Mouse (Mus musculus) midbrain, postnatal 0 days (tissue): ENCODE measurements around the gene Mast4. TPM values are rescaled to one million over a fixed set of nuclear protein-coding genes. Genes with fewer than 3 reads are reported as not detected.

Experiments
- ATAC-seq: fragments of 200-750 bp; cut with Nextera tagmentation; 2 replicates; pipeline ENCODE4 v1.8.0; 2017; ENCODE audit warnings: moderate number of reproducible peaks, mild to moderate bottlenecking, moderate TSS enrichment, moderate library complexity; ENCODE audit not compliant: low FRiP score
- DNase-seq: peaks from one replicate; pipeline ENCODE4 v3.0.0-alpha.2; 2015; ENCODE audit warnings: low spot score
- H3K27ac ChIP-seq: fragments of 300-500 bp; sonication (generic); 2 replicates; pipeline ENCODE4 v1.5.1; 2014; ENCODE audit warnings: low read depth, mild to moderate bottlenecking, low read length, mixed read lengths
- H3K27me3 ChIP-seq: fragments of 300-500 bp; sonication (generic); 2 replicates; pipeline ENCODE4 v1.6.1; 2014; ENCODE audit warnings: low read length, control low read depth, mixed read lengths; ENCODE audit not compliant: insufficient read depth
- H3K36me3 ChIP-seq: fragments of 300-500 bp; sonication (generic); 2 replicates; pipeline ENCODE4 v1.6.1; 2014; ENCODE audit warnings: low read length, control low read depth, mixed read lengths; ENCODE audit not compliant: insufficient read depth
- H3K4me1 ChIP-seq: fragments of 300-500 bp; sonication (generic); 2 replicates; pipeline ENCODE4 v1.6.1; 2014; ENCODE audit warnings: mild to moderate bottlenecking, control low read depth, antibody characterized with exemption, low read length, mixed read lengths; ENCODE audit not compliant: insufficient read depth
- H3K4me2 ChIP-seq: fragments of 300-500 bp; sonication (generic); 2 replicates; pipeline ENCODE4 v1.6.1; 2014; ENCODE audit warnings: low read depth, mild to moderate bottlenecking, low read length, mixed read lengths; ENCODE audit not compliant: poor library complexity, severe bottlenecking
- H3K4me3 ChIP-seq: fragments of 300-500 bp; sonication (generic); 2 replicates; pipeline ENCODE4 v1.5.1; 2014; ENCODE audit warnings: low read depth, mild to moderate bottlenecking, low read length, moderate library complexity
- H3K9ac ChIP-seq: fragments of 300-500 bp; sonication (generic); replicated peaks from 2 replicates; pipeline ENCODE4 v1.6.1; 2014; ENCODE audit warnings: mild to moderate bottlenecking, low read length, moderate library complexity, mixed read lengths; ENCODE audit not compliant: poor library complexity, severe bottlenecking
- H3K9me3 ChIP-seq: fragments of 300-500 bp; sonication (generic); 2 replicates; pipeline ENCODE4 v1.6.1; 2016; ENCODE audit warnings: low read length, control low read depth
- CTCF ChIP-seq: IDR thresholded peaks from 2 replicates; pipeline ENCODE4 v1.5.1; 2016; ENCODE audit warnings: antibody characterized with exemption, mild to moderate bottlenecking
- WGBS: fragments of 180-500 bp; shearing (Covaris S2); extraction: QIAGEN DNeasy Blood & Tissue Kit; methylation state at CpG from one replicate; pipeline ENCODE4 v1.1.7; 2014; 5-methylcytosine and 5-hydroxymethylcytosine counted together
- polyA plus RNA-seq: library from polyadenylated mRNA; unstranded; fragments of >200 nt; fragmentation: Nextera tagmentation; extraction: Ambion mirVana; gene quantifications from 2 replicates; pipeline ENCODE4 v1.2.1, GENCODE M21; 2015
- total RNA-seq: library from RNA; depleted of rRNA; stranded (reverse); fragments of >200 nt; gene quantifications from 2 replicates; pipeline ENCODE4 v1.2.3, GENCODE M21; 2014

Gene Mast4
- total and polyA plus RNA-seq, 2 experiments from 2014 or later: 28.7 to 39.8 TPM

- H3K4me2 ChIP-seq: no peak overlapping the region
- DNase-seq (no peak), ATAC-seq (no peak)
- H3K4me3 ChIP-seq: no peak overlapping the region
- H3K36me3 ChIP-seq: no peaks in the 10 kb centered on the region
- no peaks in the 10 kb centered on the region for H3K27me3 ChIP-seq
- no peak overlapping the region for H3K9ac ChIP-seq
- H3K27ac ChIP-seq: no peak overlapping the region
- 82% methylated on average over 2 of the region's 3 CpGs for WGBS
- no peaks in the 10 kb centered on the region for H3K9me3 ChIP-seq
- H3K4me1 ChIP-seq: no peaks in the 10 kb centered on the region
- TF ChIP-seq CTCF: no peak
Observed at GRCm38 (mm10) chr13:103214506-103214905, 119.8 kb downstream of the Mast4 start.

- Histone ChIP-seq H3K9me3 (no peaks in the 10 kb centered on the region), H3K27me3 (no peaks in the 10 kb centered on the region), H3K4me2 (no peak overlapping the region), H3K4me3 (no peak overlapping the region), H3K27ac (no peak overlapping the region), H3K36me3 (no peaks in the 10 kb centered on the region), H3K4me1 (no peaks in the 10 kb centered on the region), H3K9ac (no peak overlapping the region)
- no peak for ATAC-seq
- 69% methylated on average over 6 of the region's 6 CpGs for WGBS
- no peak for TF ChIP-seq CTCF
- DNase-seq: no peak
Observed at GRCm38 (mm10) chr13:103211953-103212352, 122.3 kb downstream of the Mast4 start.

GRCm38 (mm10) chr13:103211501-103211941, 122.8 kb downstream of the Mast4 start:
- ATAC-seq (no peak), DNase-seq (no peak)
- H3K9ac ChIP-seq: no peak overlapping the region
- H3K4me2 ChIP-seq: no peak overlapping the region
- no peak overlapping the region for H3K4me3 ChIP-seq
- WGBS: 57% methylated on average over 11 of the region's 11 CpGs
- H3K27ac ChIP-seq: no peak overlapping the region
- no peaks in the 10 kb centered on the region for H3K36me3 ChIP-seq
- no peaks in the 10 kb centered on the region for H3K9me3 ChIP-seq
- TF ChIP-seq CTCF: no peak
- no peaks in the 10 kb centered on the region for H3K27me3 ChIP-seq
- no peaks in the 10 kb centered on the region for H3K4me1 ChIP-seq

GRCm38 (mm10) chr13:103210746-103211145, 123.6 kb downstream of the Mast4 start:
- Histone ChIP-seq H3K4me2 (no peak overlapping the region), H3K36me3 (no peaks in the 10 kb centered on the region), H3K4me1 (no peaks in the 10 kb centered on the region), H3K27me3 (no peaks in the 10 kb centered on the region), H3K27ac (no peak overlapping the region), H3K4me3 (no peak overlapping the region), H3K9me3 (no peaks in the 10 kb centered on the region), H3K9ac (no peak overlapping the region)
- WGBS: 86% methylated on average over 4 of the region's 4 CpGs
- no peak for TF ChIP-seq CTCF
- DNase-seq (no peak), ATAC-seq (no peak)

GRCm38 (mm10) chr13:103207199-103207598, 127.1 kb downstream of the Mast4 start:
- ATAC-seq (no peak), DNase-seq (no peak)
- H3K9ac ChIP-seq: no peak overlapping the region
- no peaks in the 10 kb centered on the region for H3K9me3 ChIP-seq
- no peak overlapping the region for H3K4me3 ChIP-seq
- 92% methylated on average over 4 of the region's 4 CpGs for WGBS
- no peak for TF ChIP-seq CTCF
- H3K36me3 ChIP-seq: no peaks in the 10 kb centered on the region
- no peaks in the 10 kb centered on the region for H3K4me1 ChIP-seq
- H3K4me2 ChIP-seq: no peak overlapping the region
- H3K27ac ChIP-seq: no peak overlapping the region
- H3K27me3 ChIP-seq: no peaks in the 10 kb centered on the region

GRCm38 (mm10) chr13:103206644-103207043, 127.7 kb downstream of the Mast4 start:
- no peaks in the 10 kb centered on the region for H3K27me3 ChIP-seq
- 68% methylated on average over 9 of the region's 9 CpGs for WGBS
- H3K9me3 ChIP-seq: no peaks in the 10 kb centered on the region
- H3K4me3 ChIP-seq: no peak overlapping the region
- H3K9ac ChIP-seq: no peak overlapping the region
- DNase-seq: no peak
- no peak for TF ChIP-seq CTCF
- H3K36me3 ChIP-seq: no peaks in the 10 kb centered on the region
- H3K4me2 ChIP-seq: no peak overlapping the region
- ATAC-seq: no peak
- no peak overlapping the region for H3K27ac ChIP-seq
- H3K4me1 ChIP-seq: no peaks in the 10 kb centered on the region
